Mouse (Mus musculus) cerebellum, postnatal 36 days (tissue): ENCODE data around the gene Ptch2.

ENCODE experiments used
- DNase-seq, 2 experiments: peaks; one replicate each; pipeline ENCODE4 v3.0.0; 2021 to 2022; ENCODE audit warnings: mixed read lengths in 2 of 2

The Ptch2 gene

GRCm38 (mm10) chr4:117105127-117105526 lies 9.3 kb downstream of the Ptch2 start:
- no peak for DNase-seq

DNA sequence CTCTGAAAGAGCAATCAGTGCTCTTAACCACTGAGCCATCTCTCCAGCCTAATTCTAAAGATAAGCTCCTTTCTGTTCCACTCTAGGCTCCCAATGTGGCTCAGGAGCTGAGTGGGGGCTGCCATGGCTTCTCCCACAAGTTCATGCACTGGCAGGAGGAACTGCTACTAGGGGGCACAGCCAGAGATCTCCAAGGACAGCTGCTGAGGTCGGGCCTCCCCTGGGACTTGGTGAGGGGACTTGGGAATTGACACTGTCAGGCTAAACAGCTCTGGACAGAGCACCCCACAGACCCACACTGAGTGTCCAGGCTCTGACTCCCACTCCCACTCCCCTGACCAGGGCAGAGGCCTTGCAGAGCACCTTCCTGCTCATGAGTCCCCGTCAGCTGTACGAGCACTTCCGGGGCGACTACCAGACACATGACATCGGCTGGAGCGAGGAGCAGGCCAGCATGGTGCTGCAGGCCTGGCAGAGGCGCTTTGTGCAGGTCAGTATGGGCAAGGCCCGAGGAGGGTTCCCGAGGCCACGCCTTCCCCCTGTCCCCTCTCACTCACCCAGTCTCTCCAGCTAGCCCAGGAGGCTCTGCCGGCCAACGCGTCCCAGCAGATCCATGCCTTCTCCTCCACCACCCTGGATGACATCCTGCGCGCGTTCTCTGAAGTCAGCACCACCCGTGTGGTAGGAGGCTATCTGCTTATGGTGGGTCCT lies 12.1 kb downstream of the Ptch2 start:
- DNase-seq: no peak

DNA sequence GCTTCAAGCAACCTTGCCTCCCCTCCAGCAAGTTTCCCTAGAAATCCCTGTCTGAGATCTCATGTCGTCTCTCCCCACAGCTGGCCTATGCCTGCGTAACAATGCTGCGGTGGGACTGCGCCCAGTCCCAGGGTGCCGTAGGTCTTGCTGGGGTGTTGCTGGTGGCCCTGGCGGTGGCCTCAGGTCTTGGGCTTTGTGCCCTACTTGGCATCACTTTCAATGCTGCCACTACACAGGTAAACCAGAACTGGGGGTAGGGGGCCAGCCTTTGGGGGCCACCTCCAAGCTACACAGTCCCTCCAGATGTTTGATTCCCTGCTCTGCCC lies 12.6 kb downstream of the Ptch2 start:
- DNase-seq: no peak

DNA sequence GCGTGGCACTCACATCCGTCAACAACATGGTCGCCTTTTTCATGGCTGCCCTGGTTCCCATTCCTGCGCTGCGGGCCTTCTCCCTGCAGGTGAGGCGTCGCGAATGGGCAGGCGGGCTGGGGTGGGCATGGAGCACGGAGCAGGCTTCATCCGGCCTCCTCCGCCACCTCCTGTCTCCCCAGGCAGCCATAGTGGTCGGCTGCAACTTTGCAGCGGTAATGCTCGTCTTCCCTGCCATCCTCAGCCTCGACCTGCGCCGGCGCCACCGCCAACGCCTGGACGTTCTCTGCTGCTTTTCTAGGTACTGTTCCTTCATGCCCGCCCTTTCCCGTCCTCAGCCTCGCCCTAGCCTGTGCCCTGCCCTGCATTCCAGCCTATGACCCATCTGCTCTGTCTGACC lies 13.5 kb downstream of the Ptch2 start:
- no peak for DNase-seq

DNA sequence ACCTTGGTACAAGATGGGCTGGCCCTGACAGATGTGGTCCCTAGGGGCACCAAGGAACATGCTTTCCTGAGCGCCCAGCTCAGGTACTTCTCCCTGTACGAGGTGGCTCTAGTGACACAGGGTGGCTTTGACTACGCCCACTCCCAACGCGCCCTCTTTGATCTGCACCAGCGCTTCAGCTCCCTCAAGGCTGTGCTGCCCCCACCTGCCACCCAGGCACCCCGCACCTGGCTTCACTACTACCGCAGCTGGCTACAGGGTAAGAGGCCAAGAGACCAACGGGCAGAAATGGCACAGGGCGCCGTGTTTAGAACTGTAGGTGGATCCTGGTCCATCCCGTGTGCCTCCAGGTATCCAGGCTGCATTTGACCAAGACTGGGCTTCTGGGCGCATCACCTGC lies 14.4 kb downstream of the Ptch2 start:
- DNase-seq: no peak

DNA sequence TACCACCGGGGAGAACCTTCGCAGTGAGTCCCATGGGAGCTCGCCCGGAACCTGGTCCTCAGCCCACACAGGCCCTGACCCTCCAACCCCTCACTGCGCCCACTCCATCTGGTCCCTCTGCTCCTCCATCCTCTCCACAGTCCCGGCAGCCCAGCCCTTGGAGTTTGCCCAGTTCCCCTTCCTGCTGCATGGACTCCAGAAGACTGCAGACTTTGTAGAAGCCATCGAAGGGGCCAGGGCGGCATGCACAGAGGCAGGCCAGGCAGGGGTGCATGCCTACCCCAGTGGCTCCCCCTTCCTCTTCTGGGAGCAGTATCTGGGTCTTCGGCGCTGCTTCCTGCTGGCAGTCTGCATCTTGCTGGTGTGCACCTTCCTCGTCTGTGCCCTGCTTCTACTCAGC lies 15.1 kb downstream of the Ptch2 start:
- DNase-seq: no peak

- DNase-seq: no peak
These were observed 17.4 kb downstream of the Ptch2 start for GRCm38 (mm10) chr4:117113237-117113636.

DNA sequence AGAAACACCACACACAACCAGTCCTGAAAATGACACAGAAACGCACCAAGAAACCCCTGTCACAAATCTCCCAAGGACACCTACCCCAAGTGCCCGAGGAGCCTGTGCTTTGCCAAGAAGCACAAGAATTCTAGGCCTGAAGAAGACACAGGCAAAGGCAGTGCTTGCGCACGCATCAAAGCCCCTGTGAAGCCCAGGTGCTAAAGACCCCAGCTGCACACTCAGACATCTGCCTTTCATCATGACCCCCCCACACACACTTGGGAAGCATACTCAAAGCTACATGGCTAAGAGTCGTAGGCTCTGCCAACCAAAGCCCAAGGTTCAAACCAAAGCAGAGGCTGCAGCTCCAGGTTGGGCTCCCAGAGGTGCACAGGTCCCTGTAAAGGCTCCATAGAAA lies 19.7 kb downstream of the Ptch2 start:
- no peak for DNase-seq

DNA sequence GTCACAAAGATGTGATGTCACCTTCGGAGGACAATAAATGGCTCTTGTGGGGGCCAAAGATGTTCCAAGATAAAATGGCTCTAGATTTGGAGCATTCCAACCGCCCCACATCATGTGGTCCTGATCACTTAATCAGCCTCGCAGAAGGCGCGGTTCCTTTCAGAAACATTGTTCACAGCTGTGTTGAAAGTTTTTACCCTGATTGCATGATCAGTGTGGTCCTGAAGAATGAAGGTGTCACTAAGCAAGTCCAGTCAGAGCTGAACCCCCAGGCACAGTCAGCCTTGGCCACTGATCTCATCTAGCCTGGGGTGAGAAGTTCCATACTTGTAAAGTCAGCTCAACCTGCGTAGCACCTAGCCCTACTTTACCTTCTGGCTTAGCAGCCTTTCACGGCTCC lies 22.1 kb downstream of the Ptch2 start:
- no peak for DNase-seq

GRCm38 (mm10) chr4:117119636-117120035 lies 23.8 kb downstream of the Ptch2 start:
- DNase-seq: no peak

- DNase-seq: no peak
These were observed 24.2 kb downstream of the Ptch2 start for GRCm38 (mm10) chr4:117120052-117120444.

GRCm38 (mm10) chr4:117120445-117121414 lies 24.9 kb downstream of the Ptch2 start:
- DNase-seq: peak; percentile 91 to 92

GRCm38 (mm10) chr4:117122209-117122608 lies 26.3 kb downstream of the Ptch2 start:
- DNase-seq: no peak

- DNase-seq: no peak
These were observed 27.8 kb downstream of the Ptch2 start for GRCm38 (mm10) chr4:117123546-117124217.

DNA sequence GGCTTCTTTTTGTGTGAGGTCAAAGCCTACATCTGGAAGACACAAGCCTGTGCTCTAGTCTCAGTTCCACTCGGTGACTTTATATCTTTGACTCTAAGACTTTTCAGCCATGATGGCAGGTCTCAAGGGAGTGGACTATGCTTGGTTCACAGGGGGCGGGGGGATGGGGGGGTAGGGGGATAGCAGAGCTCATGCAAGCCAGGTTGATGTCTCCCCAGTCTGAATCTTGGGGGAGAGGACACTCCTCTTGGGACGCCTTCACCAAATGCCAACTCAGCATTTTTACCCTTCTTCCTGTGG lies 28.3 kb downstream of the Ptch2 start:
- no peak for DNase-seq

DNA sequence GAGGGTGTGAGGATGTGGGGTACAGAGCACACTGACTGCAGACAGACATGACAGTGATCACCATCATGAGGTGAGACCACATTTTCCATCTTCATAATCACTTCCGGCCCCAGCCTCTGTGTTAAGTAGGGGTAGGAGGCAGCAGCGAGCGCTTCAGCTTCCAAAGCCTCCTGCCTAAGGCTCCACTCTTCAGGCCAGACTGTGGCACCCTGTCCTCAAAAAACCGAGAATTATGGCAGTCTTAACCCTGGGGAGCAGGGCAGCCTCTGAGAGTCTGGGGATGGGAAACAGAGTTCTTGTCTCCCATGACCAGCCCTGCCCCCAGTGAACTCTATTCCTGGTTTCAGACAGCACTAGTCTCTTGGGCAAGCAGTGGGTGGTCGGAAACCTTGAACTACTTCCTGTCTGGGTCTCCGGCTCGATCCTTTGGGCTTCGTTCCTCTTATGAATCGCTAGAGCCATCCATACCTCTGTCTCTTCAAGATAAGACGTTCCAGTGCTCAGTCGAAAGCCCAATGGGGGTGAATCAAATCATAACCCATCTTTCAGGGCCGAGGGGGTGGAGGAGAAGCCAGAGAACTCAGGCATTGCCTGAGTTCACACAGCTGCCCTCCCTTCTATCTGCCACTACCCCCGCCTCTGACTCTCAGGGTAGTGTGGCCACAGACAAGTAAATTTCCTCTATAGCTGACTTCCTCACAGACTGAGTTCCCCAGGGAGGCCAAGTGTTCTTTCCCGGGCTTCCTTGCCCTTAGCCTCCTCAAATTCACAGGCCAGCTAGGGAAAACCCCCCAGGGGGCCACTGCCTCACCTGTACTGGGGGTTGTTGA lies 28.9 kb downstream of the Ptch2 start:
- no peak for DNase-seq

DNA sequence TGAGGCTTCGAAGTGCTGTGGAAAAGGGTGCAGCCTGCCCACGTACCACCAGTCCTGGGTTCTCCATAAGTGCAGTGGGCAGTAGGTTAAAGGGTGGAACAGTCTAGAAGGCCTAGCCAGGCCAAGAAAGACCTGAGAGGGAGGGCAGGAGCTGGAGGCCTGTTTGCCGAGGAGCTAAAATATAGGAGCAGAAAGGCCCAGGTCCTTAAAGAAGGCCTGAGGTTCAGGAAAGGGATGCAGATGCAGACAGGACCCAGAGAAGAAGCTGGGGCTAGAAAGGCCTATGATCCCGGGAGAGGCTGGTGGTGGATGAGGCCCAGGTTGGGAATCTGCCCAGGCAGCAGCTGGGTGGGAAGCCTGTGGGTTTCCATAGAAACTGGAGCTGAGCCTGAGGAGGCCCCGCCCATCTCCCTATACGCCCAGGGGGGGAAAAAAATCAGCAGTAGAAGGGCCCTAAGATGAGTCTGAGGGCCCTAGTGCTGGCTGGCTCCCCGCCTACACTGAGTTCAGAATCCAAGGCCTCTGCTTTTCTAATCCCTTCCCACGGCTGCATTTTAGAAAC lies 29.6 kb downstream of the Ptch2 start, which contains the start of gene Btbd19:
TSS of gene Btbd19 (minus strand) at position 378 of the 562 bp plus-strand sequence.
- peak in 1 of 2 experiments; percentile 52 for DNase-seq

DNA sequence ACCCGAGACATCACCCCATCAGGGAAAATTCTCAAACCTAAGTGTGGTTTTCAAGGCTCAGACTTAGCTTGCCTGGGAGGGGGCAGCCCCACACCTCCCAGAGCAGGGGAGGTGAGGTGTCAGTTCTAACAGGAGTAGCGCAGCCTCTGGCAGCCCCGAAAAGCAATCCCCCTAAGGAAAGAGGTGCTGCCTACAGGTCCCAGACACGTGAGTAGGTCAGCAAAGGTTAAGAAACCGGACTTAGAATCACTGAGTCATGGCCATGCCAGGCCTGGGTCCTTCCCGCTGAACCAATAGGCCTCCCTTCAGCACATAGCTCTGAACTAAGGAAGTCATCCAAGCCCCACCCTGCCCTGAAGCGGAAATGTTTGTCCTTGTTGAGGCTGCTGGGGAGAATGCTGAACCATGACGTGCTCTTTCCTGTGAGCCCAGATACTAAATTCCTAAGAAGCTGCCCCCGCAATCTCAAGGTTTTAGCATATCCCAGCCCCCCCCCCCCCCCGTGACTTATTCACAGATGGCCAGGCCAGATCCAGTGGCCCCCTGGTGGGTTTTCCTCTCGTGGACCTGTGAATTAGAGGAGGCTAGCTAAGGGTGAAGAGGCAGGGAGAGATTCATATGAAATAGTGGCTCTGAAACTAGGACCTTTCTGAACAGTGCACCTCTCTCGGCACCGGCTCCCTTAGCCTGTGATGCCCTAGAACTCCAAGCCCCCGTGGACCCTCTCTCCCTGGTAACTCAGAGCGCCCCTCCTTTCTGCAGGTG lies 30.2 kb downstream of the Ptch2 start:
- no peak for DNase-seq

- DNase-seq: no peak
These were observed 30.9 kb downstream of the Ptch2 start, which contains the start of gene Tctex1d4 for GRCm38 (mm10) chr4:117126675-117127290. Gene Tctex1d4, plus strand, starts transcription at chr4:117126794.

DNA sequence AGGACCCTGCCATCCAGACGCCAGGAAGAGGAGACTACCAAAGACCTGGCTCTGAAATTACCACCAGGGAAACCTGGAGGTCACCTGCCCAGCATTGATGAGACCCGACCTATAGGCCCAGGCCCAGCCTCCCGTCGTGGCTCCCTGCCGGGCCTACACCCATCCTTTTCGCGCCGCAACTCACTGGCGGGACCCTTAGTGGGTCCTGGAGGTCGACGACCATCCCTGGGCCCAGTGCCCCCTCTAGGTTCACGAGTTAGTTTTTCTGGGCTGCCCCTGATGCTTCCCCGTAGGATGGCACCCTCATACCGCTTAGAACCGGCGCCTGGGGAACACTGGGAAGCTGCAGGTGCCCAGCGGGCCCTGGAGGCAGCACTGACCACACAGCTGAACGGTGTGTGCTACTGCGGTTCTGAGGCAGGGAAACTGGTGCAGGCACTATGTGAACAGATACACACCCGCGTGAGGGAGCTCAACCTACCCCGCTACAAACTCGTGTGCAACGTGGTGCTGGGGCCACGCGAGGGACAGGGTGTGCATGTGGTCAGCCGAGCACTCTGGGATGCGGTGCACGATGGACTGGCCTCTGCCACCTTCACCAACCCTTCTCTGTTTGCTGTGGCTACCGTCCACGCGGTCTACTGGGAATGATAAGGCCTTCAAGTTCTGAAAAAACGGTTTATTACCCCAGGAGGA lies 32.3 kb downstream of the Ptch2 start:
- DNase-seq: no peak
